Mouse (Mus musculus): ENCODE measurements at regions not wholly inside any gene's neighbourhood (a gene's known extent, or its start where the extent isn't known, plus 50 kb on each side); places are given as distances from the start of the nearest gene placed in this dataset.

- DNase-seq (ENCODE audit: low read depth, low spot score), result no peak
- Histone ChIP-seq H3K4me3 (ENCODE audit: insufficient read depth in 1 of 2, low read depth in 1 of 2, low read length in 2 of 2, poor library complexity in 1 of 2, severe bottlenecking in 1 of 2) (no peak overlapping the region), H3K4me1 (ENCODE audit: control insufficient read depth in 2 of 2, insufficient read depth in 2 of 2, low read length in 2 of 2, poor library complexity in 1 of 2) (no peaks in the 10 kb centered on the region), H3K9ac (ENCODE audit: insufficient read depth, low read depth, low read length, poor library complexity, severe bottlenecking) (no peak overlapping the region), H3K9me3 (ENCODE audit: control insufficient read depth, insufficient read depth, low read depth, low read length) (no peaks in the 10 kb centered on the region), H3K36me3 (ENCODE audit: control insufficient read depth, insufficient read depth, low read length, poor library complexity, severe bottlenecking) (no peaks in the 10 kb centered on the region), H3K27ac (ENCODE audit: insufficient read depth, low read depth, low read length, poor library complexity, severe bottlenecking) (no peak overlapping the region)
- in situ Hi-C loops (cut with MboI; ENCODE audit: low sequenced_read_pairs in 2 of 2, unreplicated experiment in 2 of 2), result no loop called here
- TF ChIP-seq ZC3H11A (IDR thresholded peaks at IDR 0.05; ENCODE audit: borderline replicate concordance, low read depth, low read length) (no peak), MAFK (IDR thresholded peaks at IDR 0.05; ENCODE audit: insufficient read depth, low read depth, low read length) (no peak), HCFC1 (IDR thresholded peaks at IDR 0.05; ENCODE audit: borderline replicate concordance, insufficient read depth, low read length) (no peak), ZNF384 (IDR thresholded peaks at IDR 0.05; ENCODE audit: low read depth, low read length) (no peak), CHD2 (IDR thresholded peaks at IDR 0.05; ENCODE audit: low read depth, low read length) (no peak)
These were observed 1330.2 kb downstream of the Mat2b start for GRCm38 (mm10) chr11:39364827-39365226.

- in situ Hi-C loops (cut with MboI; ENCODE audit: low sequenced_read_pairs in 2 of 2, unreplicated experiment in 2 of 2), result no loop called here
- H3K4me3 ChIP-seq (ENCODE audit: insufficient read depth in 1 of 2, low read depth in 1 of 2, low read length in 2 of 2, poor library complexity in 1 of 2, severe bottlenecking in 1 of 2), result no peak overlapping the region
- no peak overlapping the region for H3K27ac ChIP-seq (ENCODE audit: insufficient read depth, low read depth, low read length, poor library complexity, severe bottlenecking)
- DNase-seq (ENCODE audit: low read depth, low spot score), result no peak
- TF ChIP-seq ZNF384 (IDR thresholded peaks at IDR 0.05; ENCODE audit: low read depth, low read length) (no peak), HCFC1 (IDR thresholded peaks at IDR 0.05; ENCODE audit: borderline replicate concordance, insufficient read depth, low read length) (no peak), MAFK (IDR thresholded peaks at IDR 0.05; ENCODE audit: insufficient read depth, low read depth, low read length) (no peak), CHD2 (IDR thresholded peaks at IDR 0.05; ENCODE audit: low read depth, low read length) (no peak), ZC3H11A (IDR thresholded peaks at IDR 0.05; ENCODE audit: borderline replicate concordance, low read depth, low read length) (no peak)
- no peaks in the 10 kb centered on the region for H3K9me3 ChIP-seq (ENCODE audit: control insufficient read depth, insufficient read depth, low read depth, low read length)
- H3K4me1 ChIP-seq (ENCODE audit: control insufficient read depth in 2 of 2, insufficient read depth in 2 of 2, low read length in 2 of 2, poor library complexity in 1 of 2), result no peaks in the 10 kb centered on the region
- H3K36me3 ChIP-seq (ENCODE audit: control insufficient read depth, insufficient read depth, low read length, poor library complexity, severe bottlenecking), result no peaks in the 10 kb centered on the region
- H3K9ac ChIP-seq (ENCODE audit: insufficient read depth, low read depth, low read length, poor library complexity, severe bottlenecking), result no peak overlapping the region
These were observed 1344.4 kb downstream of the Mat2b start for GRCm38 (mm10) chr11:39350616-39351015.

Measured in ES-E14 (cell line).